Mouse (Mus musculus) right cerebral cortex, postnatal 14 days (tissue): Measurements from ENCODE around the gene Mrgpra9.
"Not testable (repeated sequence)": the region's sequence is repeated elsewhere in the genome, so short reads cannot be mapped to it uniquely, and the experiment has no call there.

Experiments
- DNase-seq: peaks from one replicate; pipeline ENCODE4 v3.0.0; 2022

Gene Mrgpra9

GRCm38 (mm10) chr7:47252770-47253169 is at the start of gene Mrgpra9:
TSS of gene Mrgpra9 (minus strand) at chr7:47252848.
- DNase-seq = no peak

DNA sequence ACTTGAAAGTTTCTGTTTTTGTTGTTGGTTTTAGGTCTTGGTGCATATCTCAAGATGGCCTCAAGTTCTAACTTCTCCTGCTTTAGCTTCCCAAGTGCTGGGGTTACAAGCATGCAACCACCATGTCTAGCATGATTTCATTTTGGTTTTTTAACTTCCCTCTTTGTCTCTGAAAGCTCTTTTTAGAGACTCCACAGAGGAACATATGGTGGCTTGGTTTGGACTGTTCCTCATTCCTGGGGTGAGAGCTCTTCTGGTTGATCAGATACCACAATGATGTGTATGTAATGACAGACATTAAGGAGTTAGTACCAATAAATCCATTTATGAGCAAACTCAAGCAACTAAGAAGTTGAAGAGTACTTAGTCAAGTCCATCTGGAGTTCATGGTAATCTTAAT is 47.0 kb upstream of the Mrgpra9 start:
- DNase-seq = not testable (repeated sequence)

GRCm38 (mm10) chr7:47271547-47271946 is 18.9 kb upstream of the Mrgpra9 start:
- not testable (repeated sequence) for DNase-seq

DNA sequence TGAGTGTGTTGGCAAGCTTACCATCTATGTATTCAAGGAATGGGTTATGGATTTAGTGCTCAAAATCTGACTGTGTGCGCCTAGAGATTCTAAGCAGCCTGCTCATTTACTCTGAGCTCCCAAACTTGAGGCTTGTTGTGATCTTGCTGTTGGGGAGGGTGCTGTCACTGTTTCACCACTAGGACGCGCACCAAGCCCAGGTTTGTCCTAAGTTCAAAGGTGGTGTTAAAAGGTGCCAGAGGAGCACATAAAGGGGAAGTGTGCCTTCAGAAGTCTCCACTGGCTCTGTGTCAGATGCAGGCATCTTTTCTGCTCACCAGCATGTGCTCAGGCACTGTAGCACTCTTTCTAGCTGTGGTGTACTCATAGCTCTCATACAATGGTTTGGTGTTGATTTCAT is 8.0 kb downstream of the Mrgpra9 start:
- no peak for DNase-seq

- no peak for DNase-seq
Observed at GRCm38 (mm10) chr7:47204830-47205229, 47.8 kb downstream of the Mrgpra9 start, which contains the start of gene Mrgpra6. TSS of gene Mrgpra6 (minus strand) at chr7:47204920.

DNA sequence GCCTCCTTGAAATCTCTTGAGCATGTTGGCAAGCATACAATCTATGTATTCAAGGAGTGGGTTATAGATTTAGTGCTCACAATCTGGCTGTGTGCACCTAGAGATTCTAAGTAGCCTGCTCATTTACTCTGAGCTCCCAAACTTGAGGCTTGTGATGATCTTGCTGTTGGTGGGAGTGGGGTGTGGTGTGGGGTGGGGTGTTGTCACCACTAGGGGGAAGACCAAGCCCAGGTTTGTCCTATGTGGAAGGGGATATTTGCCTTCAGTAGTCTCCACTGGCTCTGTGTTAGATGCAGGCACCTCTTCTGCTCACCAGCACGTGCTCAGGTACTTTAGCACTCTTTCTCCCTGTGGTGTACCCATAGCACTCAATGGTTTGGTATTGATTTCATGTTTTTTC is 57.4 kb downstream of the Mrgpra9 start:
- no peak for DNase-seq
